Mouse (Mus musculus): Measurements from ENCODE around the gene 3110082I17Rik.

Gene 3110082I17Rik

GRCm38 (mm10) chr5:139418633-139419032, 41.7 kb downstream of the 3110082I17Rik start:
- no peak for DNase-seq (ENCODE audit: low spot score in 2 of 2)

GRCm38 (mm10) chr5:139418110-139418509, 42.2 kb downstream of the 3110082I17Rik start:
- no peak for DNase-seq (ENCODE audit: low spot score in 2 of 2)

GRCm38 (mm10) chr5:139417480-139417879, 42.8 kb downstream of the 3110082I17Rik start:
- DNase-seq (ENCODE audit: low spot score in 2 of 2): peak in 1 of 2 experiments; percentile 51

- peak in 1 of 2 experiments; percentile 53 for DNase-seq (ENCODE audit: low spot score in 2 of 2)
Measured at GRCm38 (mm10) chr5:139416942-139417341, 43.4 kb downstream of the 3110082I17Rik start.

DNA sequence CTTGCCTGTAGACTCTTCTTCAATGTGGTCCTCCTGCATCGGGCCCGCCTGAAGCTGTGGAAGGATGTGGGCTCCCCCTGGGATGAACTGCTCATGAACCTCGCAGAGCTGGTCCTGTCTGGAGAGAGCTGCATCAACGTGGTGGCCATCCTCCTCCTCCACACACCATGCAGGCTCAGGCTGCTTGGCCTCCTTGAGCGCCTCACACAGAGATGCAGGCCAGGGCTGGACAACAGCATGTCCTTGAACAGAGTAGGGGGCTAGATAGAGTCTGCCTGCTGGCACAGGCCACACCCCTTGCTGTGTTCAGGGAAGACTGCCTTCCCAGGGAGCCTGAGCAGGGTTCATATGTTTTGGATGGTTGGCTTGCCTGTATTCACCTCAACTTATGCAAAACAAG, 45.3 kb downstream of the 3110082I17Rik start:
- DNase-seq (ENCODE audit: low spot score in 2 of 2): no peak

- DNase-seq (ENCODE audit: low spot score in 2 of 2): no peak
Measured at GRCm38 (mm10) chr5:139413545-139413944, 46.8 kb downstream of the 3110082I17Rik start.

DNA sequence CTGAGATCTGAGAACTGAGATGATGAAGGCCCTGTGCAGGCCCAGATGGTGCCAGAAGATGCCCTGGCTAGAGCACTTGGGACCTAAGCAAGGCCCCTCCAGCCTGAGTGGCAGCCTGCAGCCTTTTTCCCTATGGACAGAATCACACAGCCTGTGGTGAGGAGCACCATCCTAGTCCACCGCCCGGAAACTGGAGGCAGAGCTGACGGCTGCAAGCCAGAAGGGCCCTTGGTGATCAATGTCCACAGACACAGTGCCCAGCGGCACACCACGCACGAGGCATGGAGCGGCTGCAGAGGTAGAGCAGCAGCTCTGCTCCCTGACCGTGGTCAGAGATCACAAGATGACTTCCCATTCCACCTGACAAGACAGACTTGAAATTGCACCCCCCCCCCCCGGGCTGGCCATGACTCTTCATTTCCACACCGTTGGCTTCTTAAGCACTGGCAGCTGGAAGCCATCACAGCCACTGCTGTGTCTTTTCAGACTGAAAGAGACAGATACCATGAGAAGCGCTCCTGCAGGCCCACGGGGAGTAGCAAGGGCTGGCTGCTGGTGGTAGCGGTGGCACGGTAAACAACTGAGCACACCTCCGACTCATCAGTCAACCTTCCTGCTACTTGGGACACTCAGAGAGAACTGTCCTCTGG, 48.5 kb downstream of the 3110082I17Rik start:
- no peak for DNase-seq (ENCODE audit: low spot score in 2 of 2)

GRCm38 (mm10) chr5:139411117-139411516, 49.2 kb downstream of the 3110082I17Rik start:
- DNase-seq (ENCODE audit: low spot score in 2 of 2): no peak

GRCm38 (mm10) chr5:139410056-139410455, 50.3 kb downstream of the 3110082I17Rik start:
- DNase-seq (ENCODE audit: low spot score in 2 of 2): no peak

GRCm38 (mm10) chr5:139409412-139409811, 50.9 kb downstream of the 3110082I17Rik start:
- no peak for DNase-seq (ENCODE audit: low spot score in 2 of 2)

GRCm38 (mm10) chr5:139408511-139408910, 51.8 kb downstream of the 3110082I17Rik start:
- peak in 1 of 2 experiments; percentile 41 for DNase-seq (ENCODE audit: low spot score in 2 of 2)

DNA sequence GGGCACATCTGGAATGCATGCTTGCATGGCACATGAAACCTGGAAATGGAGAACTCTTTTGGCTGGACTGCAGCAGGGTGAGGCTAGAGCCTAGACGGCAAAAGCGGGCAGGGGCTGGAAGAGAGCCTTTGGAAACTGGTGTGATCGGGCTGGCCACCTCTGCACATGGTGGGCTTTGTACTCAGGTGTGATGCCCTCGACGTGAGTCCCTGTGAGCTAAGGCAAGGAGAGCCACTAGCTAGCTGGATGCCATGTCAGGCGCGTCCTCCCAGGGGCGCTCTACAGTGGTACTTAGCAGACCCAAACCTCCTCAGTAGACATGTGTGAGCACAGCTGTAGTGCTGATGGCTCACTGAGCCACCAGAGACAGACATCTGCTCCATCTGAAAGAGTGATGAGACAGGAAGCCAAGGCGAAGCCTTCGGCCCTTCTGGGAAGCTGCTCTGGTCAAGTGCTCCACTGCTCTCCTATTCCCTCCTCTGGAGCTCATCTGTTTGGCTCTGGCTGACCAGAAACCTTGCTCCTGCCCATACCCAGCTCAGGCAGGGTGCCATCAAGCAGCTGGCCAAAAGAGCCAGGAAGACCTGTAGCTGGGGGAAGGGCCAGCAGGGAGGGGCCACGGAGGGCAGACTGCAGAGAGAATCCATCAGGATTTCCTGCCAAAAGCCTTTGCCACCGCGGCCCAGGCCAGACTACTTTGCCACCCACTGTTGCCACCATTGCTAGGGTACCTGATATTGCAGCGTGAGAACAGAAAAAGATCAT, 53.0 kb downstream of the 3110082I17Rik start:
- no peak for DNase-seq (ENCODE audit: low spot score in 2 of 2)

- no peak for DNase-seq (ENCODE audit: low spot score in 2 of 2)
Measured at GRCm38 (mm10) chr5:139405953-139406352, 54.4 kb downstream of the 3110082I17Rik start.

- DNase-seq (ENCODE audit: low spot score in 2 of 2): peak in 1 of 2 experiments; percentile 27
Measured at GRCm38 (mm10) chr5:139405478-139405877, 54.8 kb downstream of the 3110082I17Rik start.

DNA sequence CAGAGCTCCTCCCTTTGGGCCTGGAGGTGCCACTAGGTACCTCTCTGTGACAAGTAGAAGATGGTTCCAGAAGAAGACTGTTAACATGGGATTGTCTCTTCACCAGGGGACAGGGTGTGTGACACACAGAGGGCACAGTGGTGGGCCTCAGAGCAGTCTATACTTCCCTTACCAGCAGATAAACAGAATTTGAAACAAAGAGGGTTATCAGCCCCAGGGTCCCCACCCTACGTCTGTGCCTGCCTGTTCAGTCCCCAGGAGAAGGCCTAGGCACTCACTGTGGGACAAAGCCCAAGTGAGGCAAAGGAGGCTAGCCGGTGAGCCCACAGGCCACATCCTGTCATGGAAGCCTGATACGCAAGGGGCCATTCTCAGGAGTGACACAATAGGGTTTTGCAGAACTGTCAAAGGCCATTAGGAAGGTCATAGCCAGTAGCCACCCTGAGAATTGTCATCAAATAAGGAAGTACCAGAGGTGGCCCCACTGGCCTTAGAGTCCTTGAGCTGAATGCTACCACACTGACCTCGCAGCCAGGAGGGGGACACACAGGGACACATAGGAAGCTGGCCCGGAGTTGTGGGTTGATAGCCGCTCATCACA, 55.4 kb downstream of the 3110082I17Rik start, which contains the start of gene C130050O18Rik:
Gene C130050O18Rik (plus strand): TSS at position 480 of the 601 bp plus-strand sequence.
- DNase-seq (ENCODE audit: low spot score in 2 of 2): peak; percentile 23 to 37

DNA sequence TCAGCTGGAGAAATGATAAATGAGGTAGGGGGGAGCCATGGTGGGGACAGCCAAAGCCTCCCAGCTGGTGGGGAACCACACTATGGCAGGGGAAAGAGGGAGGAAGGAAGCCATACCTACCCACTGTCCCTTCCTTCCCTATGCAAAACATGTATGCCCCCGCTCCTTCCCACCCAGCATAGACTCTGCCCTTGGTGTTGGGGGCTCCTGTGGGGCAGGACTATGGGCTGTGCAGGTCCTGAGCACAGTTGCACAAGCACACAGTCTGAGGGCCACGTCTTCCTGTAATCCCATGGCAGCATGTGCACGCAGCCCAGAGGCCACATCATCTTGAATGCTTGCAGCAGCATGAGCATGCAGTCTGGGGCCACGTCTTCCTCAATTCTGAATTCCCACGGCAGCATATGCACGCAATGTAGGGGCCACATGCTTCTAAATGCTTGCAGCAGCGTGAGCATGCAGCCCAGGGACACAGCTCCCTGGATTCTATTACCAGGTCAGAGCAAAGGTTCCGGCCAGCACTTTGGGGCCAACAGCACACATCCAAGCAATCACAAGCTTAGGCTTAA, 56.6 kb downstream of the 3110082I17Rik start:
- DNase-seq (ENCODE audit: low spot score in 2 of 2): no peak

DNA sequence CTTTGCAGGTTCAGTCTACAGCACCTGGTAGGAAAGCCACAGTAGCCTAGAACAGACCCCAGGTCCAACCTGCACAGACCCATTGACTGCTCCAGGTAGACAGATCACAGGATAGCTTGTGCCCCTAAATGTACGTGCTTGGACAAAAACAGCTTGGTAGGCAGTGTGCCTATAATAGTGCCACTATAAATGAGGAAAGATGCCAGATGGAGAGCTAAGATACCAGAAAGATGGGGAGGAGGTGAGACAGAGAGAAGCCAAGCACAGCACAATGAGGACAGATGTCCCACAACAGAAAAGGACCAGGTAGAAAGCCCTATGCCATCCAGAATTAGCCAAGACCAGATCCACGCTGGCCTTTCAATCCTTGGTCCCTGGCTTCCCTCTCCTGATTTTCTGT, 58.2 kb downstream of the 3110082I17Rik start:
- DNase-seq (ENCODE audit: low spot score in 2 of 2): no peak

DNA sequence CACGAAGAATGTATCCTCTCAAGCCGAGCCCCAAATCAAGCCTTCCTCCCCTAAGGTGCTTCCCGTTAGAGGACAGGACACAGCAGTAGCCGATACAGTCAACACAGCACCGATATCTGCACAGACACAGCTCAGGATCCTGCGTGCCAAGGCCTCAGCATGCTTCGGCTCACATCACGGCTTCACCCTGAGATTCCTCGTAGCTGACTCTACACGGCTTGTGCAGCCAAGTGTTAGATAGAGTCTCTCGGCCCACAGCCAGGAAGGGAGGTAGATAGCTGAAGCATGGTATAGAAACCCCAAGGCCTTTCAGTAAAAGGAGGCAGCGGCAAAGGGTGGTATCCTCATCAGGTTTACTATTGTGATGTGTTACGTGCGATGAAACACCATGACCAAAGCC, 60.3 kb downstream of the 3110082I17Rik start:
- DNase-seq (ENCODE audit: low spot score in 2 of 2): no peak

DNA sequence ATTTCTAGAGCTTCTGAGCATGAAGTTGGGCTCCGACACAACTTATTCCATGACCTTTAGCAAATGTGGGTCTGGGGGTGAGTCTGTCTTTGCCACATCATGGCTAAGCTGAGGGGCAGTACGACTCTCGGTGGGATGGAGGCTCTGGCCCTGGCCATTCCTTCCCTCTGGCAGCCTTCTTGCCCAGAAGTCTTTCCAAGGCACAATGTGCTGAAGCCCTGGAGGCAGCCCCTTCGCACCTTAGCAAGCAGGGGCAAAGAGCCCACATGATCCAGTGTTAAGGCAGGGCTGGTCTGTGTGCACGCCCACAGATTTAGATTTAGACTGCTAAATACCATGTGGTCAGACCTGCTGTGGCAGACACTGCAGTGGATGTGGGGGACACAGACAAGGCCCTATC, 61.5 kb downstream of the 3110082I17Rik start:
- DNase-seq (ENCODE audit: low spot score in 2 of 2): no peak

DNA sequence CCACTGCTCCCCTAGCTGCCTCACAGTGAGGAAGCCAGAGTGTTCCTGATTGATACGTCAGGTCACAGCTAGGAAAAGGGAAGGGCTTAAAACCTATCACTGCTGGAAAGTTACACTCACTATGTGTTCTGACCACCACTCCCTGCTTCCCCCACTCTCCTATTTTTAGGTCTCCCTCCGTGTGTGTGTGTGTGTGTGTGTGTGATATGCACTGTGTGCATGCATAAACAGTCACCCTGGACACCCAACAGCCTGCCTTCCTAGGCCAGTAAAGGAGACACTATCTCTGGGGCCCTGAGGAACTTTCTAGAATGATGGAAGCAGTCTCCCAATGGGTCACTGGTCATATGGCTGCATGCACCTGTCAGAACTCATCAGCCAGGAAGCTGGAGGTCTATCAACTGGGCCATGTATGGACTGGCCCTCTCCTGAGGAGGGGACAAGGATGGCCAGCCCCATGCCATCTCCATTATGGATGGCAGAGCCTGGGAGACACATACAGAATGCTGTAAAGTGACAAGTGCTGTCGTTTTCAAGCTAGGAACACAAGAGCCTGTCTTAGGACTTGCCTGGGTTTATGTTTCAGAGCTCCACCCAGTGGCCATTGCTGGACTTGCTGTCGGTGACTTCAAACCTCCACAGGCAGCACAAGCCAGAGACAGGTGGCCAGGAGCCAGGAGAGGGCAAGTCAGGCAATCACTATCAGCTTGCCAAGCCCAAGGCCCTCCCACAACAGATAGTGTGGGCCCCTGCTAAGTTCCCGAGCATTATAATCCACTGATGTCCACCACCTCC, 62.2 kb downstream of the 3110082I17Rik start:
- DNase-seq (ENCODE audit: low spot score in 2 of 2): peak; percentile 93 to 95

GRCm38 (mm10) chr5:139397359-139397916, 62.9 kb downstream of the 3110082I17Rik start:
- peak in 1 of 2 experiments; percentile 30 for DNase-seq (ENCODE audit: low spot score in 2 of 2)
